Mouse (Mus musculus): ENCODE measurements at regions not wholly inside any gene's neighbourhood (a gene's known extent, or its start where the extent isn't known, plus 50 kb on each side); places are given as distances from the start of the nearest gene placed in this dataset.
"Not testable (repeated sequence)": the region's sequence is repeated elsewhere in the genome, so short reads cannot be mapped to it uniquely, and the experiment has no call there.

GRCm38 (mm10) chr10:120284785-120285184, 57.9 kb downstream of the Llph start:
- H3K4me1 ChIP-seq (ENCODE audit: control insufficient read depth, insufficient read depth, low read depth, low read length): no peaks in the 10 kb centered on the region

GRCm38 (mm10) chr10:120291912-120292311, 65.0 kb downstream of the Llph start:
- no peaks in the 10 kb centered on the region for H3K27me3 ChIP-seq (replicated peaks; ENCODE audit: control insufficient read depth, insufficient read depth, low read length)
- ATAC-seq: no peak
- no peak overlapping the region for H3K4me3 ChIP-seq (ENCODE audit: low read length)
- H3K9me3 ChIP-seq (ENCODE audit: control insufficient read depth, low read length): no peaks in the 10 kb centered on the region
- H3K9ac ChIP-seq (ENCODE audit: low read depth, low read length): no peak overlapping the region
- no peaks in the 10 kb centered on the region for H3K36me3 ChIP-seq (ENCODE audit: control insufficient read depth, insufficient read depth, low read length)
- H3K27ac ChIP-seq (ENCODE audit: low read depth, low read length): no peak overlapping the region
- no peak overlapping the region for H3K4me2 ChIP-seq (ENCODE audit: low read length)
- H3K4me1 ChIP-seq (ENCODE audit: control insufficient read depth, insufficient read depth, low read depth, low read length): no peaks in the 10 kb centered on the region
- WGBS: 96% methylated on average over 3 of the region's 3 CpGs

More at GRCm38 (mm10) chr10:120284785-120285184, 57.9 kb downstream of the Llph start:
- WGBS: 81% methylated on average over 6 of the region's 6 CpGs
- Histone ChIP-seq H3K36me3 (ENCODE audit: control insufficient read depth, insufficient read depth, low read length) (no peaks in the 10 kb centered on the region), H3K27ac (ENCODE audit: low read depth, low read length) (no peak overlapping the region), H3K27me3 (replicated peaks; ENCODE audit: control insufficient read depth, insufficient read depth, low read length) (no peaks in the 10 kb centered on the region), H3K4me2 (ENCODE audit: low read length) (no peak overlapping the region), H3K9me3 (ENCODE audit: control insufficient read depth, low read length) (no peaks in the 10 kb centered on the region), H3K9ac (ENCODE audit: low read depth, low read length) (no peak overlapping the region), H3K4me3 (ENCODE audit: low read length) (no peak overlapping the region)
- ATAC-seq: no peak

GRCm38 (mm10) chr10:120293381-120293780, 66.5 kb downstream of the Llph start:
- WGBS: 93% methylated on average over 13 of the region's 13 CpGs

DNA sequence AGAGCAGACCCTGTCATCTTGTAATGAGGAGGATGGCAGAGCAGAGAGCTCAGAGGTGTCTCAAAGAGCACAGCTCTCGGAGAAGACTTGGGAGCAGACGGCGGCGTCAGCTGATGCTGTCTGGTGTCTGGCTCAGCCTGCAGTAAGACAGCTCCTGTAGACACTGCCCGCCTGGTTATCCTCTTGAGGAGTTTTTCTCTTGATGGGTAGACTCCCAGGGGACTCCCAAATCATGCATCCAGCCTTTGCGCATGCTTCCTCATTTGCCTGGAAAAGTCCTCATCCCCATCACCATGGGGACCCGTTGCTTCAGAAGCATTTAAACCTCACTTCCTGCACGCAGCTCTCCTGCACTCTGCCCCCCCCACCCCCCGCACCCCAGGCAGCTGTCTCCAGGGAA, 67.6 kb downstream of the Llph start:
- 58% methylated on average over 9 of the region's 9 CpGs for WGBS
- Histone ChIP-seq H3K9ac (ENCODE audit: low read depth, low read length) (no peak overlapping the region), H3K9me3 (ENCODE audit: control insufficient read depth, low read length) (no peaks in the 10 kb centered on the region), H3K27ac (ENCODE audit: low read depth, low read length) (no peak overlapping the region), H3K27me3 (replicated peaks; ENCODE audit: control insufficient read depth, insufficient read depth, low read length) (no peaks in the 10 kb centered on the region), H3K4me2 (ENCODE audit: low read length) (no peak overlapping the region), H3K4me3 (ENCODE audit: low read length) (no peak overlapping the region), H3K4me1 (ENCODE audit: control insufficient read depth, insufficient read depth, low read depth, low read length) (peaks cover 7% of the 10 kb centered on the region; the same call in 1 of the 2 replicates), H3K36me3 (ENCODE audit: control insufficient read depth, insufficient read depth, low read length) (no peaks in the 10 kb centered on the region)
- ATAC-seq: no peak

More at GRCm38 (mm10) chr10:120293381-120293780, 66.5 kb downstream of the Llph start:
- H3K4me2 ChIP-seq (ENCODE audit: low read length); H3K9ac ChIP-seq (ENCODE audit: low read depth, low read length); H3K27ac ChIP-seq (ENCODE audit: low read depth, low read length); H3K36me3 ChIP-seq (ENCODE audit: control insufficient read depth, insufficient read depth, low read length); H3K4me3 ChIP-seq (ENCODE audit: low read length); ATAC-seq; H3K27me3 ChIP-seq (replicated peaks; ENCODE audit: control insufficient read depth, insufficient read depth, low read length); H3K9me3 ChIP-seq (ENCODE audit: control insufficient read depth, low read length); H3K4me1 ChIP-seq (ENCODE audit: control insufficient read depth, insufficient read depth, low read depth, low read length): not testable (repeated sequence)

DNA sequence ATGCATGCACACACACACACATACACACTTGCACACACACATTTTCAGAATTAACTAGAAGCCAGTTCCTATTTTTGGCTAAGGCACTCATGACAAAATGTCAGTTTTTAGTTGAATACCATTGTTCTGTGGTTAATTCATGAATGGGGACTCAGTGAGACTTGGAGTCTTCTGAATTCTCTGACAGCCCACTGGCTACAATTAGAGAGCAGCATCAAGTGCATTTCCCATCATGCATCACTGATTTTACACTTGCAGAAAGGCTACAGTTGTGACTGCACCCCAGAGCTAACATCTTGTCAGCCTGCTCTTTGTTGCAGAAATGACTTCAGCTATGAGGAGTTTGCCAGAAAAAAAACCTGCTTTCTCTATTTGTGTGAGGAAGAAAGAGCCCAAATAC, 70.4 kb downstream of the Llph start:
- Histone ChIP-seq H3K27ac (ENCODE audit: low read depth, low read length) (0 out of 2 replicates have a peak overlapping the region, but pooled peaks have one; percentile 23), H3K4me2 (ENCODE audit: low read length) (no peak overlapping the region), H3K9ac (ENCODE audit: low read depth, low read length) (no peak overlapping the region), H3K4me1 (ENCODE audit: control insufficient read depth, insufficient read depth, low read depth, low read length) (peaks cover 7% of the 10 kb centered on the region; the same call in 1 of the 2 replicates), H3K36me3 (ENCODE audit: control insufficient read depth, insufficient read depth, low read length) (no peaks in the 10 kb centered on the region), H3K4me3 (ENCODE audit: low read length) (no peak overlapping the region), H3K27me3 (replicated peaks; ENCODE audit: control insufficient read depth, insufficient read depth, low read length) (no peaks in the 10 kb centered on the region), H3K9me3 (ENCODE audit: control insufficient read depth, low read length) (no peaks in the 10 kb centered on the region)
- ATAC-seq: no peak

DNA sequence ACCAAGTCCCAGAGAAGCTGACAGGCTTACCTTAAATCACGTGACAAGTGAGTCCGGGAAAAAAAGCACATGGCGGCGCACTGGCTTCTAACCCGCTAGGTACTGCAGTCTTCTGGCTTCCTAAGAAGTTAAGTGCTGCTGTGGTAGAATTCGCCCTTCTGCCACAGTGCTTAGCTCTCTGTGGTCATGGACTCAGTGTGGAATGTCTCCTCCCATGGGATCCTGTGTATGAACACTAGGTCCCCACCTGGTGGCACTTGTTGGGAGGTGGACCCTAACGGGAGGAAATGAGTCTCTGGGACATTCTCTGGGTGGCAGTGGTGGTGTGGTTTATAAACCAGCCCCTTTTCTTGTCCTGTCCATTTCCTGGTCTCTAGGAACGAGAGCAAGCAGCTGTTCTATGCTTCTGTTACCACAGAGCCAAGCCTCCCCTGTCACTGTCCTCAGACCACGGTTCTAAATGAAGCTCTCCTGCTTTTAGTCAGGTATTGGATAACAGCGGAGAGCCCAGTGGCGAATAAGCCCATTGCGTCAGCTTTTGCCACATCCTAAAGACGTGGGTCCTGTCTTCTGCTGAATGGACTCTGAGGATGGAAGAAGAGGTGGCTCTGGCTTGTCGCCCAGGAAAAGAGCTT, 71.5 kb downstream of the Llph start:
- 80% methylated on average over 14 of the region's 14 CpGs for WGBS
- H3K36me3 ChIP-seq (ENCODE audit: control insufficient read depth, insufficient read depth, low read length): no peaks in the 10 kb centered on the region
- H3K27ac ChIP-seq (ENCODE audit: low read depth, low read length): no peak overlapping the region
- H3K27me3 ChIP-seq (replicated peaks; ENCODE audit: control insufficient read depth, insufficient read depth, low read length): no peaks in the 10 kb centered on the region
- no peak overlapping the region for H3K4me3 ChIP-seq (ENCODE audit: low read length)
- H3K9me3 ChIP-seq (ENCODE audit: control insufficient read depth, low read length): no peaks in the 10 kb centered on the region
- no peak overlapping the region for H3K4me2 ChIP-seq (ENCODE audit: low read length)
- no peak for ATAC-seq
- no peak overlapping the region for H3K9ac ChIP-seq (ENCODE audit: low read depth, low read length)
- H3K4me1 ChIP-seq (ENCODE audit: control insufficient read depth, insufficient read depth, low read depth, low read length): peaks cover 7% of the 10 kb centered on the region; the same call in 1 of the 2 replicates

DNA sequence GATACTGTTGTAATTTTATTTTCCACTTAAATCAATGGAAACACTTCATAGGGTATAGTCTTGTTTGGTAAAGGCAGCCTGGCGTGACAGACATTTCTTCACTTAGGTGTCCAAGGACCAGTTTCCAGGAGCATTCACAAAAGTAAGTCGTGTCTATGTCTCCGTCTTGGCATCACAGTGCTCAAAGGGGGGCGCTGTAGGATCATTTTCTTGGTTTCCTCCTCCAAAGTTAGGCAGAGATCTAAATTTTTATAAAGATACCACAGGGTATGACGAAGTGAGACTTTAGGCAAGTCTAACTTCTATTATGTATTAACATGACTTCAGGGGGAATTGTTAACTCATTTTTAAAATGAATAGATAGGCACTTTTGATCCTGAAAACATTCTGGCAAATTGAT, 79.1 kb downstream of the Llph start:
- 45% methylated on average over 5 of the region's 5 CpGs for WGBS
- no peak for ATAC-seq
- no peaks in the 10 kb centered on the region for H3K4me1 ChIP-seq (ENCODE audit: control insufficient read depth, insufficient read depth, low read depth, low read length)

DNA sequence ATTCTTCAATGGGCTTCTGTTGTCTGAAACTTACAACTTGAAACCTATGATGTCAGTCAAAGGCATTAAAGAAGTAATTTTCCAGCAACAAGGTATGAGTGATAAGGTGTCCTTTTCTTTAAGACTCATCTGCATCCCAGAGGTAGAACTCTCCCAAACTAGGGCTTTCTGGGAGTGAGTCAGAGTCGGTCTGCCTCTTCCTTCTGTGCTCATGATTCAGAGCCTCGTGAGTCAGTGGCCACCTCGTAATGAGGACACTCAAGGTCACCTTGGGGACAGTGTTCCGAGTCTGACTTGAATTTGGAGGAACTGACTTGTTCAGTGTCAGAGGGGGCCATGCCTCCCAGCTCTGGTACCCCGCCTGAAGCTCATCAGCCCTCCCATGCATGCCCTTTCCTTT, 81.8 kb downstream of the Llph start:
- H3K4me2 ChIP-seq (ENCODE audit: low read length): no peak overlapping the region
- no peak overlapping the region for H3K4me3 ChIP-seq (ENCODE audit: low read length)
- 54% methylated on average over 5 of the region's 5 CpGs for WGBS
- H3K9me3 ChIP-seq (ENCODE audit: control insufficient read depth, low read length): no peaks in the 10 kb centered on the region
- no peak overlapping the region for H3K9ac ChIP-seq (ENCODE audit: low read depth, low read length)
- H3K36me3 ChIP-seq (ENCODE audit: control insufficient read depth, insufficient read depth, low read length): no peaks in the 10 kb centered on the region
- H3K4me1 ChIP-seq (ENCODE audit: control insufficient read depth, insufficient read depth, low read depth, low read length): no peaks in the 10 kb centered on the region
- no peak for ATAC-seq
- no peak overlapping the region for H3K27ac ChIP-seq (ENCODE audit: low read depth, low read length)
- H3K27me3 ChIP-seq (replicated peaks; ENCODE audit: control insufficient read depth, insufficient read depth, low read length): no peaks in the 10 kb centered on the region

More for the DNA sequence above, 79.1 kb downstream of the Llph start:
- Histone ChIP-seq H3K27ac (ENCODE audit: low read depth, low read length) (no peak overlapping the region), H3K9me3 (ENCODE audit: control insufficient read depth, low read length) (no peaks in the 10 kb centered on the region), H3K9ac (ENCODE audit: low read depth, low read length) (no peak overlapping the region), H3K4me3 (ENCODE audit: low read length) (no peak overlapping the region), H3K4me2 (ENCODE audit: low read length) (no peak overlapping the region), H3K36me3 (ENCODE audit: control insufficient read depth, insufficient read depth, low read length) (no peaks in the 10 kb centered on the region), H3K27me3 (replicated peaks; ENCODE audit: control insufficient read depth, insufficient read depth, low read length) (no peaks in the 10 kb centered on the region)
